Mouse (Mus musculus) left cerebral cortex, adult 2 months (tissue): ENCODE results near the gene Telo2. TPM values are rescaled to one million over a fixed set of nuclear protein-coding genes. Genes with fewer than 3 reads are reported as not detected.
A peak's percentile ranks its signal among the peaks of the same experiment; 100 is the strongest.

Experiments
- DNase-seq, 2 experiments: peaks; one replicate each; pipeline ENCODE4 v3.0.0; 2021 to 2022; ENCODE audit warnings: low spot score in 2 of 2, mixed read lengths in 1 of 2; ENCODE audit errors: extremely low spot score in 1 of 2
- H3K27ac ChIP-seq: fragments of 200-600 bp; 2 replicates; pipeline ENCODE4 v1.8.1; 2022
- H3K4me3 ChIP-seq: fragments of 200-600 bp; 2 replicates; pipeline ENCODE4 v1.8.1; 2022
- CTCF ChIP-seq: fragments of 200-600 bp; IDR thresholded peaks from 2 replicates; pipeline ENCODE4 v1.8.1; 2022; ENCODE audit warnings: antibody characterized with exemption, mild to moderate bottlenecking, moderate library complexity
- intact Hi-C: fragments of 180-260 bp; cut with DNase I; formaldehyde crosslinking; loops from one replicate; pipeline ENCODE4 v1.15.1; 2025
- total RNA-seq, 2 experiments: library from RNA; stranded (reverse); gene quantifications; 2 replicates each; pipeline ENCODE4 v1.2.3; 2021

The Telo2 gene
- total RNA-seq, 2 experiments from 2014 or later, result 25.8 to 30.7 TPM

- peak; percentile 24 for TF ChIP-seq CTCF
- no peak for DNase-seq
- Histone ChIP-seq H3K27ac (no peak overlapping the region), H3K4me3 (no peak overlapping the region)
- intact Hi-C loops, result no loop called here
Observed at GRCm38 (mm10) chr17:25123979-25124378, 8.2 kb upstream of the Telo2 start.

GRCm38 (mm10) chr17:25120406-25120805 is 4.6 kb upstream of the Telo2 start, which contains the start of gene Ptx4:
TSS of gene Ptx4 (plus strand) at chr17:25120760.
- Histone ChIP-seq H3K4me3 (no peak within 1 kb of the TSS), H3K27ac (no peak within 1 kb of the TSS)
- no peak for DNase-seq
- TF ChIP-seq CTCF, result no peak
- intact Hi-C loops, result no loop called here

GRCm38 (mm10) chr17:25117263-25117662 is 1.5 kb upstream of the Telo2 start:
- intact Hi-C loops, result loop anchor here (5.0 kb wide), 1 partner anchor 155 kb away; the partner anchor contains the start of gene Ube2i
- DNase-seq, result no peak
- H3K4me3 ChIP-seq, result no peak overlapping the region
- peak; percentile 66 for TF ChIP-seq CTCF
- H3K27ac ChIP-seq, result no peak overlapping the region

- intact Hi-C loops, result loop anchor here (5.0 kb wide), 1 partner anchor 157 kb away; the partner anchor contains the start of gene Ube2i
- no peak for DNase-seq
- Histone ChIP-seq H3K27ac (peak overlapping the region; percentile 87), H3K4me3 (peak overlapping the region; percentile 57)
- no peak for TF ChIP-seq CTCF
Observed at GRCm38 (mm10) chr17:25114908-25115645, 690 bp downstream of the Telo2 start.

- no peak overlapping the region for H3K4me3 ChIP-seq
- H3K27ac ChIP-seq, result peak overlapping the region; percentile 40
- no peak for TF ChIP-seq CTCF
- intact Hi-C loops, result no loop called here
- no peak for DNase-seq
Observed at GRCm38 (mm10) chr17:25112423-25112810, 3.4 kb downstream of the Telo2 start.

- H3K4me3 ChIP-seq, result no peak overlapping the region
- peak in 1 of 2 experiments; percentile 25 for DNase-seq
- intact Hi-C loops, result no loop called here
- no peak for TF ChIP-seq CTCF
- peak overlapping the region; percentile 40; the same call in 1 of the 2 replicates for H3K27ac ChIP-seq
Observed at GRCm38 (mm10) chr17:25111739-25112422, 3.9 kb downstream of the Telo2 start.

GRCm38 (mm10) chr17:25111220-25111619 is 4.5 kb downstream of the Telo2 start:
- no peak overlapping the region for H3K27ac ChIP-seq
- H3K4me3 ChIP-seq, result no peak overlapping the region
- DNase-seq, result no peak
- intact Hi-C loops, result no loop called here
- TF ChIP-seq CTCF, result no peak

- H3K4me3 ChIP-seq, result no peak overlapping the region
- DNase-seq, result no peak
- no peak overlapping the region for H3K27ac ChIP-seq
- TF ChIP-seq CTCF, result no peak
- intact Hi-C loops, result no loop called here
Observed at GRCm38 (mm10) chr17:25110590-25110989, 5.2 kb downstream of the Telo2 start.

GRCm38 (mm10) chr17:25109578-25109977 is 6.2 kb downstream of the Telo2 start:
- no peak for DNase-seq
- H3K4me3 ChIP-seq, result no peak overlapping the region
- no peak overlapping the region for H3K27ac ChIP-seq
- peak; percentile 47 for TF ChIP-seq CTCF
- intact Hi-C loops, result no loop called here

- no peak overlapping the region for H3K4me3 ChIP-seq
- intact Hi-C loops, result no loop called here
- TF ChIP-seq CTCF, result no peak
- no peak for DNase-seq
- H3K27ac ChIP-seq, result no peak overlapping the region
Observed at GRCm38 (mm10) chr17:25107786-25108185, 8.0 kb downstream of the Telo2 start.

- intact Hi-C loops, result no loop called here
- no peak for TF ChIP-seq CTCF
- no peak for DNase-seq
- no peak overlapping the region for H3K4me3 ChIP-seq
- no peak overlapping the region for H3K27ac ChIP-seq
Observed at GRCm38 (mm10) chr17:25101338-25101737, 14.4 kb downstream of the Telo2 start.

GRCm38 (mm10) chr17:25100052-25100451 is 15.7 kb downstream of the Telo2 start:
- intact Hi-C loops, result no loop called here
- no peak for DNase-seq
- no peak for TF ChIP-seq CTCF
- Histone ChIP-seq H3K4me3 (no peak overlapping the region), H3K27ac (no peak overlapping the region)
